Mouse (Mus musculus) hindbrain, embryonic 11.5 days (tissue): Measurements from ENCODE around the gene Igsf23. TPM values are rescaled to one million over a fixed set of nuclear protein-coding genes. Genes with fewer than 3 reads are reported as not detected.
"Not testable (repeated sequence)": the region's sequence is repeated elsewhere in the genome, so short reads cannot be mapped to it uniquely, and the experiment has no call there.

Source experiments
- ATAC-seq: fragments of 200-750 bp; cut with Nextera tagmentation; 2 replicates; pipeline ENCODE4 v1.8.0; 2017; ENCODE audit warnings: mild to moderate bottlenecking, moderate TSS enrichment, moderate library complexity; ENCODE audit not compliant: low FRiP score
- DNase-seq: peaks from one replicate; pipeline ENCODE4 v3.0.0-alpha.2; 2015; ENCODE audit warnings: low spot score
- H3K27ac ChIP-seq: fragments of 300-500 bp; sonication (generic); 2 replicates; pipeline ENCODE4 v1.5.1; 2014; ENCODE audit warnings: mild to moderate bottlenecking, low read depth, low read length
- H3K27me3 ChIP-seq: fragments of 300-500 bp; sonication (generic); 2 replicates; pipeline ENCODE4 v1.6.1; 2014; ENCODE audit warnings: mild to moderate bottlenecking, low read length, moderate library complexity, mixed read lengths; ENCODE audit not compliant: control insufficient read depth, insufficient read depth
- H3K36me3 ChIP-seq: fragments of 300-500 bp; sonication (generic); 2 replicates; pipeline ENCODE4 v1.6.1; 2014; ENCODE audit warnings: mild to moderate bottlenecking, low read length, moderate library complexity, mixed read lengths; ENCODE audit not compliant: control insufficient read depth, insufficient read depth
- H3K4me1 ChIP-seq: fragments of 300-500 bp; sonication (generic); replicated peaks from 2 replicates; pipeline ENCODE4 v1.6.1; 2014; ENCODE audit warnings: low read length, mixed read lengths; ENCODE audit not compliant: control insufficient read depth, insufficient read depth
- H3K4me2 ChIP-seq: fragments of 300-500 bp; sonication (generic); replicated peaks from 2 replicates; pipeline ENCODE4 v1.6.1; 2014; ENCODE audit warnings: mild to moderate bottlenecking, low read depth, low read length
- H3K4me3 ChIP-seq: fragments of 300-500 bp; sonication (generic); 2 replicates; pipeline ENCODE4 v1.5.1; 2014; ENCODE audit warnings: low read depth, low read length
- H3K9ac ChIP-seq: fragments of 300-500 bp; sonication (generic); 2 replicates; pipeline ENCODE4 v1.6.1; 2014; ENCODE audit warnings: low read depth, low read length
- H3K9me3 ChIP-seq: fragments of 300-500 bp; sonication (generic); 2 replicates; pipeline ENCODE4 v1.6.1; 2016; ENCODE audit warnings: low read length; ENCODE audit not compliant: control insufficient read depth
- WGBS: fragments of 180-500 bp; shearing (Covaris S2); extraction: QIAGEN DNeasy Blood & Tissue Kit; methylation state at CpG from one replicate; pipeline ENCODE4 v1.1.7; 2014; 5-methylcytosine and 5-hydroxymethylcytosine counted together
- polyA plus RNA-seq: library from polyadenylated mRNA; unstranded; fragments of >200 nt; fragmentation: Nextera tagmentation; extraction: Ambion mirVana; gene quantifications from 2 replicates; pipeline ENCODE4 v1.2.1, GENCODE M21; 2014

The Igsf23 gene
- 0.15 TPM in 1 of 2 replicates, not detected in the other for polyA plus RNA-seq

DNA sequence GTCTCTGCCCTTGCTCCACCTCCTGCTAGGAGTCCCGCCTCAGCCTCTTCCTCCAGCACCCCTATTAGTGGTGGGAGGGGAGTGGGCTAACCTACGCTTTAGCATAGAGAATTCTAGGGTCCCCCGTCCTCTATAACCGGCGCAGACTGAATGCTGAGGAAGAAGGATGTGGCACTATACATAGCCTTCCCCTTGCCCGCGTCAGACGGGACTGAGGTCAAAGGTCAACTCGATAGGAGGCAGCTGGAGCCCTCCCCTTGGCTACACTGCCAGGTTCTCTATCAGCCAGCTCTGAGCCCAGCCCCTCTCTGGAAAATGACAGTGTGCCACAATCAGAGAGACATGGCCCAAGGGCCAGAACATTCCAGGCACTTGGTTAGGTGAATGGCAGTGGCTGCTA lies at the start of gene Igsf23:
Gene Igsf23 (minus strand): TSS at position 168 of the 400 bp plus-strand sequence.
- Histone ChIP-seq H3K36me3 (no peaks in the 10 kb centered on the region), H3K9me3 (no peaks in the 10 kb centered on the region), H3K4me1 (no peaks in the 10 kb centered on the region), H3K4me2 (no peak within 1 kb of the TSS), H3K9ac (no peak within 1 kb of the TSS), H3K4me3 (no peak within 1 kb of the TSS), H3K27ac (no peak within 1 kb of the TSS), H3K27me3 (no peaks in the 10 kb centered on the region)
- no peak; the same call in 1 of the 2 replicates for ATAC-seq
- DNase-seq, result no peak
- 55% methylated on average over 9 of the region's 9 CpGs for WGBS

DNA sequence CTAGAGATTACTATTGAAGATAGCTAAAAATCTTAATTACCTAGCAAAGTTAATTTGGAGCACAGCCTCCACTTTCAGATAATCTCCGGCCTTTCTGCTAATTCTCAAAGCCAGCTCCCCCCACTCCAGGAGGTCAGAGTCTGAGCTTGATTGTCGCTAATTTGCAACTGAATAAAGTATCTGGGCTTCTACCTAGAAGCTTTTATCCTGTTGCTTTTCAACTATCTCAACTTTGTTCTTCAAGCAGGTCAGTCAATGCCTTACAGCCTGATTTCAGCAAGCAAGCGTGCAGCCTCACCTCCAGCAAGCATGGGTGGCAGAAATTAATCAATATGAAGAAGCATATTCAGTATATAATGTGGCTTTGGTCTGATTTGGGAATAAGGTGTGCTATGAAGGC lies 46.2 kb upstream of the Igsf23 start:
- not testable (repeated sequence) for H3K9me3 ChIP-seq, ATAC-seq, H3K9ac ChIP-seq, DNase-seq, H3K27me3 ChIP-seq, H3K4me1 ChIP-seq, H3K4me2 ChIP-seq, H3K4me3 ChIP-seq, H3K27ac ChIP-seq, H3K36me3 ChIP-seq
- WGBS, result 68% methylated on average over 3 of the region's 3 CpGs

GRCm38 (mm10) chr7:19991165-19991564 lies 40.6 kb upstream of the Igsf23 start, which contains the start of gene Nlrp9b:
Gene Nlrp9b, plus strand, starts transcription at chr7:19991465.
- not testable (repeated sequence) for H3K27ac ChIP-seq, H3K9ac ChIP-seq, H3K9me3 ChIP-seq, H3K4me3 ChIP-seq, ATAC-seq, H3K27me3 ChIP-seq, DNase-seq, H3K36me3 ChIP-seq, H3K4me1 ChIP-seq, H3K4me2 ChIP-seq
- WGBS, result 74% methylated on average over 8 of the region's 8 CpGs

DNA sequence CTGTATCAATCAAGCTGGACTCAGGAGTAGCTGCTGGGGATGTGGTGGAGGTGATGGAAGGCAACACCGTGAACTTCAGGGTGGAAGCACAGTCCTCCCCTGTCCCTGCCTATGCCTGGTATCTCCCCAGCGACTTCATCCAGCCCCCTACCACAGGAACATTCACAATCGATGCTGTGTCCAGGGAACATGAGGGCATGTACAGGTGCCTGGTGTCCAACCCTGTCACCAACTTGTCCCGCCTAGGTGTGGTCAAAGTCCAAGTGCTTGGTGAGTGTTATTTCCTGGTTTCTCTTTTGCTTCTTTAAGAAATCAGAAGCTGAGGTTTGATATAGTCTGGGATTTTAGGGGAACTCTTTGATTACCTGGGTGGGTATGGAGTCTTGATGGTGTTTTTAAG lies 21.0 kb upstream of the Igsf23 start:
- Histone ChIP-seq H3K36me3 (no peaks in the 10 kb centered on the region), H3K4me3 (no peak overlapping the region), H3K27ac (no peak overlapping the region), H3K27me3 (no peaks in the 10 kb centered on the region), H3K4me1 (no peaks in the 10 kb centered on the region), H3K4me2 (no peak overlapping the region), H3K9ac (no peak overlapping the region), H3K9me3 (0 out of 2 replicates have a peak, but pooled peaks cover 2% of the 10 kb centered on the region)
- ATAC-seq (no peak), DNase-seq (no peak)
- WGBS, result 88% methylated on average over 4 of the region's 4 CpGs

DNA sequence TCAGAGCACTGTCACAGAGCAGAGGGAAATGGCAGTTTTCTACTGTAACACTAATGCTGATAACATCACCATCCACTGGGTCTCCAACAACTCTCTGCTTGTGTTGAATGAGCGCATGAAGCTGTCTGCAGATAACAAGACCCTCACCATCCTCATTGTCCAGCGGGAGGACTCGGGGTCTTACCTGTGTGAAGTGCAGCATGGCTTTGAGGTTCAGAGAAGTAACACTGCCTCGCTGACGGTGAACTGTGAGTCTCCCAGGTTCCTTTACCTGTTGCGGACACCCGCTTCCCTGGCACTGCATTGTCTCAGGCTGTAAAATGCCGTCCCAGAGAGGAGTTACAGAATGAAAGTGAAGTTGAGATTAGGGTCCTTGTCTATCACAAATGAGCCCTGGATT lies 19.6 kb upstream of the Igsf23 start:
- Histone ChIP-seq H3K36me3 (no peaks in the 10 kb centered on the region), H3K4me2 (no peak overlapping the region), H3K9me3 (0 out of 2 replicates have a peak, but pooled peaks cover 2% of the 10 kb centered on the region), H3K4me1 (no peaks in the 10 kb centered on the region), H3K27me3 (no peaks in the 10 kb centered on the region), H3K27ac (no peak overlapping the region), H3K4me3 (no peak overlapping the region), H3K9ac (no peak overlapping the region)
- WGBS, result 89% methylated on average over 8 of the region's 8 CpGs
- DNase-seq, result no peak
- ATAC-seq, result no peak

DNA sequence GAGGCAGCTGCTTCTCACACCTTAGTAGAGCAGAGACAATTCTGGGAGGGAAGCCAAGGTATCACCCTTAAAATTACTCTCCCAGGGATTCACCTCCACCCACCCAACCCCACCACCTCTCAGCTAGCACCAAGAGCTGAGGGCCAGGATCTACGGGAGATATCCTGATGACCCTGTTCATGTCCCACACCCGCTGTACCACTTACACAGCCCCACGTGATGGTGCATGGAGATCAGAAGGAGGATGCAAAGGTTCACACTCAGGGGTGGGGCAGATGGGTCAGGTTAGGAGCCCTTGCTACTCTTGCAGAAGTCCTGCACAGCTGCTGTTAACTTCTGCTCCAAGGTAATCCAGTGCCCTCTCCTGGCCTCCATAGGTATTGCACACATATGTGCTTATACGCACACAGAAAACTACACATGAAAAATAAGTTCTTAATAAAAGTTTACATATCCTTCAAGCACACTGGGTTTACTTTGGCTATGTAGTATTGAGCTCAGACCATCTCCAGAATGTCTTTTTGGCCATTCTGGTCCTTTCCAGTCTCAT lies 19.1 kb upstream of the Igsf23 start:
- Histone ChIP-seq H3K4me2 (no peak overlapping the region), H3K36me3 (no peaks in the 10 kb centered on the region), H3K9ac (no peak overlapping the region), H3K27me3 (no peaks in the 10 kb centered on the region), H3K9me3 (0 out of 2 replicates have a peak, but pooled peaks cover 2% of the 10 kb centered on the region), H3K27ac (no peak overlapping the region), H3K4me3 (no peak overlapping the region), H3K4me1 (no peaks in the 10 kb centered on the region)
- DNase-seq (no peak), ATAC-seq (no peak)
- WGBS, result 92% methylated on average over 4 of the region's 4 CpGs

DNA sequence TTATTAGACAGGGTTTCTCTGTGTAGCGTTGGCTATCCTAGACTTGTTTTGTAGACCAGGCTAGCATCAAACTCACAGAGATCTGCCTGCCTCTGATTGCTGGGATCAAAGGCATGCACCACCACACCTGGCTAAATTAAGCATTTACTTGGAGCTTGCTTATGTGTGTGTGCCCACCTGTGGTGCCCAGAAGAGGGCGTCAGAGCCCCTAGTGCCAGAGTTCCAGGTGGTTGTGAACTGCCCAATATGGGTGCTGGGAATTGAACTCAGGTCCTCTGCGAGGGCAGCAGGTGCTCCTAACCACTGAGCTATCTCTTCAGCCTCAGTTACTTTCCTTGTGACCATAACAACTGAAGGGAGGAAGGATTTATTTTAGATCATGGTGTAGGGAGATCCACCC lies 18.6 kb upstream of the Igsf23 start:
- no peak for ATAC-seq
- Histone ChIP-seq H3K36me3 (no peaks in the 10 kb centered on the region), H3K9ac (no peak overlapping the region), H3K9me3 (0 out of 2 replicates have a peak, but pooled peaks cover 2% of the 10 kb centered on the region), H3K4me2 (no peak overlapping the region), H3K27me3 (no peaks in the 10 kb centered on the region), H3K4me3 (no peak overlapping the region), H3K4me1 (no peaks in the 10 kb centered on the region), H3K27ac (no peak overlapping the region)
- 69% methylated on average over 3 of the region's 3 CpGs for WGBS
- DNase-seq, result no peak

DNA sequence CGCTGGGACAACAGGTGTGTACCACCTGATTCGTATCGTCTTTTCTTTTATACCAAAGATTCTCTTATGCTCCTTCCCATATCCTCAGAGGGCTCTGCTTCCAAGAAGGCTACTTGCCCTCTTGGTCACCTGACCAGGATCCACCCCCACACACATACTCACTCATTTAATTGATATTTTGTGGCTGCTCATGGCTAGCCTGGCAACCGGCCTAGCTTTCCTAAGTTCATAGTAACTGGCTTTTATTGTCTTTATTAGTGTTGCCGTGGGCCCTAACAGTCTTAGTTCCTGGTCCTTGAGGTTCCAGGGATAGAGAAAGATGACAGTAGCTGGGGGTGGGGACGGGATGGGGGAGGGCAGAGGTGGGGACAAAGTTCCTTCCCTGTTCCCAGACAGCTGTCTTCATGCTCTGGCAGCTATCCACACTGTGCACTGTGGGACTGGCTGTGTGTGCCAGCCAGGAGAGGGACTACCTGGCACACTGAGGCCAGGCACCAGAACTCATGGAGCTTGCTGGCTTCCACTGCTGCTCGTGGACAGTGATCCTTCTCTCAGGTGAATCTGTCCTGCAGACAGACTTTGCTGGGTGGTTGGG lies 14.5 kb upstream of the Igsf23 start, which contains the start of gene Ceacam20:
Gene Ceacam20 (plus strand): TSS at position 428 of the 595 bp plus-strand sequence.
- H3K27ac ChIP-seq, result no peak within 1 kb of the TSS
- no peaks in the 10 kb centered on the region for H3K36me3 ChIP-seq
- H3K27me3 ChIP-seq, result no peaks in the 10 kb centered on the region
- H3K9me3 ChIP-seq, result 0 out of 2 replicates have a peak, but pooled peaks cover 5% of the 10 kb centered on the region
- H3K4me3 ChIP-seq, result no peak within 1 kb of the TSS
- WGBS, result 82% methylated on average over 7 of the region's 7 CpGs
- no peak within 1 kb of the TSS for H3K4me2 ChIP-seq
- H3K4me1 ChIP-seq, result no peaks in the 10 kb centered on the region
- ATAC-seq (no peak), DNase-seq (no peak)
- no peak within 1 kb of the TSS for H3K9ac ChIP-seq

DNA sequence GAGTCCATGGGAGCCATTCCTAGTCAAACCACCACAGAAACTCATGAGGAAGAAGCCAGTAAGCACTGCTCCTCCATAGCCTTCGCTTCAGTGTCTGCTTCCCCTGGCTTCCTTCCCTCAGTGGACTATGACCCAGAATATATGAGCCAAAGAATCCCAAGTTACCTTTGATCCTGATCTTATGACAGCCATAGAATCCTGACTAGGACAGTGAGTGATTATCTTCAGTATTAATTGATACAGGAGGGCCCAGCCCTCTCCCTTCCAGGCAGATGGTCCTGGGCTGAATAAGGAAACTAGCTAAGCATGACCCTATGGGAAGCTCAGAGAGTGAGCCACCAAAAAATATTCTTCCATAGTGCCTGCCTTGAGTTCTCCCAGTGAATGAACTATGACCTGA lies 11.9 kb upstream of the Igsf23 start:
- Histone ChIP-seq H3K27ac (no peak overlapping the region), H3K4me3 (no peak overlapping the region), H3K4me2 (no peak overlapping the region), H3K9me3 (0 out of 2 replicates have a peak, but pooled peaks cover 3% of the 10 kb centered on the region), H3K36me3 (no peaks in the 10 kb centered on the region), H3K4me1 (no peaks in the 10 kb centered on the region), H3K9ac (no peak overlapping the region), H3K27me3 (no peaks in the 10 kb centered on the region)
- 62% methylated on average over 1 of the region's 1 CpGs for WGBS
- ATAC-seq, result no peak
- no peak for DNase-seq
